Mouse (Mus musculus): ENCODE data around the gene Pfkp.

- TF ChIP-seq GATA1 (IDR thresholded peaks at IDR 0.05; ENCODE audit: borderline replicate concordance, low read length): no peak
- TF ChIP-seq FLI1 (IDR thresholded peaks at IDR 0.05; ENCODE audit: low read length): no peak
Observed at GRCm38 (mm10) chr13:6621831-6622230, 26.7 kb downstream of the Pfkp start.

Data from megakaryocyte, embryonic 14.5 days (primary cell).